Mouse (Mus musculus) cerebellum, adult 8-10 months (tissue): ENCODE measurements around the gene Eipr1.

Experiments
- DNase-seq: peaks from one replicate; pipeline ENCODE4 v3.0.0; 2022

Gene Eipr1

DNA sequence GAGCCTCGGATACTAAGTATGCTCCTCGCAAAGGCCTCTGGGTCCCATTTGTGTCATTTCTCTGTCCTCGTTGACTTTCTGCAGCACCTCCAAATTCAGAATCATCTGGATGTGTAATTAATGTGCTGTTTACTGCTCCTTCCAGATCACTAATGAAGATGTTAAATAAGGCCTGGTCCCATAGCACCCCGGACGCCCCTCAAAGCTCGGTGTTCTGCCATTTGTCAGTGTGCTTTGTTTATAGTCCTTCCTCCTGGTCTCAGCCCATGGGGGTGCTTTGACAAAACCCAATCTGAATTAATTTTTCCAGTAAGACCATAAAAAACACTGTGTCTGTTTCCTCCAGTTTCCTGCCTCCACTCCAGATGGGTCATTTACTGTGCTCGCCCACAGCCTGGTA is 28.6 kb downstream of the Eipr1 start:
- DNase-seq: no peak

DNA sequence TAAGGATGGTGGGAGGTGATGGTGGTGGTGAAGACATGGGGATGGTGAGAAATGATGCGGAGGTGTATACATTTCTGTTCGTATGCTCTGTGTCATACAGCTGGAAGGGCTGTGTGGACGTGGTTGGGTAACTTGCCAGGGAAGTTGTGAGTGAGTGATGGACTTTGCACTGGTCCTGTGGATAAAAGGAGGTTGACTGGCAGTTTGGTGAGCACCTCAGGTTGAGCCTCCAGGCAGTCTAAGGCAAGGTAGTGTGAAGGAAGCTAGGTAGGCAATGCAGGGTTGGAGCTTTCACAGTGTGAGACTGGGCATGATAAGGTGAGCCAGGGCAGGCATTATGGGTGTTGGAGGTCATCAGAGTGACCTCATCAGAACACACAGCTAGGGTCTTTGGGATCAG is 31.0 kb downstream of the Eipr1 start:
- no peak for DNase-seq

DNA sequence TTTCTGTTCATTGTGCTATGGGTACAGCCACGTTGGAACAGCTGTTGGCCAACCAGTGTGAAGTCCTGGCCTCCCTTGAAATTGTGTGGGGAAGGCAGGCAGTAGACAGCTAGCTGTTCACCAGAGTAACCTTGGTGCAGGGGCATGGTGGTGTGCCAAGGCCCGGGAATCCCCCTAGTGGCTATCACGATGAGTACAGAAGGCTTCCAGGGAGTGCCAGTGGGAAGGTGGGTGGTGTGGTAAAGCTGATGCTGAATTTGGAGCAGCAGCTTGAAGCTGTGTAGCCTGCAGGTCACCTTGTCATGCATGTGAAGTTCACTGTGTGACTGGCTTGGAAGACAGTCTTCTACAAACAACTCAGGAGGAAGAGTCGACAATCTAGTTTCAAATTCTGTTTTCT is 32.8 kb downstream of the Eipr1 start:
- no peak for DNase-seq

DNA sequence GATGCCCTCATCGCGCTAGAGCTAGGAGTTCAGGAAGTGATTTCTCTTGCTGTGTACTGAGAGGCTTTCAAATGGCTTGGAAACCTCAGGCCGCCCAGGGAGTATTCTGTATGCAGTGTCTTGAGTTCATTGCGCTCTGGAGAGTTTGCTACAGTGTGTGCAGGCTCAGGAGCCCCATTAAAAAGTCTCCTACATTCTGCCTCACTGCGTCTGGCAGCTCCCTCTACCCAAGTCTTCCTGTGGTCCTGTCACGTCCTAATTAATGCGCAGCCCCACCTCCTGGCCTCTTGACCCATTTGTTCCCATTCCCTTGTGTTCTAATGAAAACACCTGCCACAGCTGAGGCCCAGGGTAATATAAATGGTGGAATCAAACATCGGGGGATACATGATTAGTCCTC is 33.3 kb downstream of the Eipr1 start:
- DNase-seq: no peak

DNA sequence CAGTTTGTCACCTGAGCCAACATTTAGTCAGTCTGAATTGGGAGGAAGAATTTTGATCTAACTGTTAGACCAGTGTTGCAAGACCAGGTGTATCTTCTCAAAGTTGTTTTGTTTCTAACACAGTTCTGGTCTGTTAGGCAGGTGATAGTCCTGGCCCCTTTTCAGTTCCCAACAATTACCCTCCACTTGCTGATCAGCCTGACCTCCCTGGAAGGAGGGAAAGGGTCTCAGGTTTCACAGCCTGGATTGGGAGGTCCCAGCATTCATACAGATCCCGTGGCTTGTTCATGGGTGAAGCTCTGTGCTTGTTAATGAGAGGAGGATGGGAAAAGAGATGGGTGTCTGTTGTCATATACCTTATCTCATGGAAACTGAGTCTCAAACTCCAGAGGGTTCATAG is 33.7 kb downstream of the Eipr1 start:
- no peak for DNase-seq

DNA sequence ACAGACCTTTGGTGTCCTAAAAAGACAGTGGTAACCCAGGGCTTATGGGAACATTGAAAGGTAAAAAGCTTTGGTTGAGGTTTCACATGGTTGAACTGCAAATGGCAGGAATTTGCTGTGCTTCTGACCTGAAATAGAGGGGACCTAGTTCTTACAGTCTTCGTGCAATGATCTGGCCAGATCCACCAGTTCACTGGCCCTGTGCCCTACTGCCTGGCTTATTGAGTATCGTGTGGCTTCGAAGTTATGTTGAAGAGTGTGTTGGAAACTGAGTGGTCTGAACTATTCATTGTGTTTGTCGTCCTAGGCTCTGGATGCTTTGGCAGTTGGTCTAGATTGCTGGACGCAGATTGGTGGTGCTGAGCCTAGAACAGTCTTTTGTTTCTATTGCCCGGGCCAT is 34.7 kb downstream of the Eipr1 start:
- DNase-seq: no peak

DNA sequence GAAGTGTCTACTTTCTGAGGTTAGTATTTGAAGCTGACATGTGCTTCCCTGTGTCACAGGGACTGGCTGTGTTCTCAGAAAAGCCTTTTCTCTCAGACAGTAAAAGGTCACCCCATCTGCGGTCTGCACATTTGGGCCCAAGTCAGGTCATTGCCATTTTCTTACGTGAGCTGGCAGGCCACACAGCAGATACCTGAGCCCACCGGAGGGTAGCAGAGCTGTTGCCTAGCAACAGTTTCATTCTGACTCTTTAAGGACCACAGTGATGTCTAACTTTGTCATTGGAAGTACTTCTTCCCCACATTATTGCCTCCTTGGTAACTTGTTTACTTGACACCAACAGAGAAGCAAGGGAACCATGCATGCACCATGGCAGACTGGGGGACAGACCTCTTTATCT is 41.0 kb downstream of the Eipr1 start:
- DNase-seq: no peak

DNA sequence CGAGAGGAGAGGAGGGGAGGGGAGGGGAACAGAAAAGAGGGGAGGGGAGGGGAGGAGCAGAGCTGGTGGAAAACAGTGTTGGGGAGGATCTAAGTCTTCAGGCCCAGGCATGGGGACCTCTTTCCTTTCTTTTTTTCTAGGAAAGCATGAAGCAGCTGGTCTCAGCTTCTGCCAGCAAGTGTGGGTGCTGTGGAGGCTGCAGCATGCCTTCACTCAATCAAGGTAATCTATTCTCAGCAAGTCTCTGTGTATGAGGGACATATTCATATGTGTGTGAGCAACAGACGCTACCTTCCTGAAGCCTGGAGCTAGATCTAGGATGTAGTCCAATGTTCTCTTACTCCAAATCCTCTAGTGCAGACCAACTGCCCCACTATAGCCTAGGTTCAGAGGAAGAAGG is 42.1 kb downstream of the Eipr1 start:
- no peak for DNase-seq

DNA sequence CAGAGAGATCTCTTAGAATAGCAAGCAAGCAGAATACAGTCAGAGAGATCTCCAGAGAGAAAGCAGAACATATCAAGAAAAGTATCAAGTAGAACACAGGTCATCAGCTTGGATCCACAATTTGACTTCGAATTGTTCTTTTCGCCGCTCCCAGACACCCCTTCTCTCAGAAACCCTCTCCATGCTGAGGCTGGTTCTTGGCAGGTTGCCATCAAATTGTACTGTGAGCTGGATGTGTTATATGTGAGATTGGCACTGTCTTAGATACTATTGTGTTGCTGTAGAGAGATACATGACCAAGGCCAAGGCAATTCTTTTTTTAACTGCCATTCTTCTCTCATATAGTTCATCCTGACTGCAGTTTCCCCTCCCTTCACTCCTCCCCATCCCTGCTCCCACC is 43.4 kb downstream of the Eipr1 start:
- no peak for DNase-seq

DNA sequence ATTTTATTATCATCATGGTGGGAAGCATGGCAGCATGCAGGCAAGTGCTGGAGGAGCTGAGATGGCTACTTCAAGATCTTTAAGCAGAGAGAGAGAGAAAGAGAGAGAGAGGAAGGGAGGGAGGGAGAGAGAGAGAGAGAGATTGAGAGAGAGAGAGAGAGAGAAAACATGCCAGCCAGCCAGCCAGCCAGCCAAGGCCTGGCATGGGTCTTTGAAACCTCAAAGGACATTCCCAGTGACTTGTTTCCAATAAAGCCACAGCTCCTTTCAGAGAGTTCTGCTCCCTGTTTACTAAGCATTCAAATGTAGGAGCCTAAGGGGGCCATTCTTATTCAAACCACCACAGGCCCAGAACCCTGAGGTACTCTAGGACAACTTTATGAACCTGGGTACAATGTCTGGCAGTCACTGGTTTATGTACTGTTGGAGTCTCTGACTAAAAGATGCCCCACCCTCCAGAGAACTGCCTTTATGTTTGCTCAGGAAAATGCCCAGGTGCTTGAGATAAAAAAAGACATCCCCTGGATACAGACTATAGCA is 45.3 kb downstream of the Eipr1 start:
- DNase-seq: no peak

DNA sequence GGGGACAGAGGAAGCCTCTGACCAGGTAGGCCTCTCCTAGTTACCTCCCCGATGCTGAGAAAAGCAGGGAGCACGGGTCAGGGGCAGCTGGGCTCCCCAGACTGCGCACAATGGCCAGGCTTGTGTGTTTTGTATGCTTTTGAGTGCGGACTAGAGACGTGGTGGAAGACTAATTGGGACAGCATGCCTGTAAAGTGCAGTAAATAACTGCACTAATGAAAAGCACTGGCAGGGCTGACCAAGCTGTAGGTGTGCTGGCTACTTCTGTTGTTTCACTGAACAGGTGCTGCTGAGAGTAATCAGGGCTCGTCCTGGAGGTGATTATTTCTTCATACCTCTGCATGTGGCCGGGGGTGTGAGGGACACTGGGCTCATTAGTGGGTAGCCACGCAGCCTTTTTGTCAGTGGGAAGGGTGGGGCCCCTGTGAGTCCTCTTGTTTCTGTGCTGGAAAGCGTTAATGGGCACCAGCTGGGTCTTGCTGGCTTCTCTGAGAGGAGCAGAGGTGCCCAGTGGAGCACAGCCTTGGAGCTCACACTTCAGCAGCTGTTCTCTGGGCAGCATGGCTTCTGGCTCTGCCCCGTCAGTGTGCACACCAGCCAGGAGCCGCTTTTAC is 48.3 kb downstream of the Eipr1 start:
- no peak for DNase-seq

DNA sequence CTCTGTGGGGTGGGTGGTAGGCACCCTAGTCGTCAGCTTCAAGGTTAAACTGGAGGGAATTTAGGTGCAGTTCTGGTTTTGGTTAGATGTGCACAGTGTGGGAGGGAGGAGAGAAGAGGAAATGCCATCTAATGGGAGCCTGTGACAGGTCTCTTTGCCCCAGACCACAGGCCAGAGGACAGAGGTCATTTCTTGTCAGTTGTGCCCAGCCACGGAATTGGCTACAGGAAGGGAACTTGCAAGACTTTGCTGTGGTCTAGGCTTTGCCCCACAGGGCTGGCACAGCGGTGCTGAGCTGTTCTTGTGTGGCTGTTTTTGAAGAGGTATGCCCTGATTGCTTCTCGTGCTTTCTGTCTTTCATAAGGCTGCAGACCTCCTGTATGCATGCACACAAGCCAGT is 48.8 kb downstream of the Eipr1 start:
- DNase-seq: no peak

DNA sequence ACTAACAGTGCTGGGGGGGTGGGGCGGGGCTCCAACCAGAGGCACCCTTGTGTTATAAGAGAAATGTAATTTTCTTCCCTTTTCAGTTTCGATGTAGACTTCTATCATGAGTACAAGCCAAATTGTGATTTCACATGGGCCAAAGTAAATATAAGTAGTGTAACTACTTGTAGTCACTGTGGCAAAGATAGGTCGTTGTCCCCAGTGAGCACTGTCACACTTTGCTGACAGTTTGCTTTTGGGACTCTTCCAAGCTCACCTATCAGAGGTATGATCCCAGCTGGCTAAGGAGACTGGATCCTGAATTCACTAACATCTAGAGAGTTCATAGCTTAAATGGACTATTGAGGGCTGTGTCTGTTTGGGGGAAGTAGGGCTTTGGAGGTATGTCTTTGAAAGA is 49.3 kb downstream of the Eipr1 start:
- no peak for DNase-seq

DNA sequence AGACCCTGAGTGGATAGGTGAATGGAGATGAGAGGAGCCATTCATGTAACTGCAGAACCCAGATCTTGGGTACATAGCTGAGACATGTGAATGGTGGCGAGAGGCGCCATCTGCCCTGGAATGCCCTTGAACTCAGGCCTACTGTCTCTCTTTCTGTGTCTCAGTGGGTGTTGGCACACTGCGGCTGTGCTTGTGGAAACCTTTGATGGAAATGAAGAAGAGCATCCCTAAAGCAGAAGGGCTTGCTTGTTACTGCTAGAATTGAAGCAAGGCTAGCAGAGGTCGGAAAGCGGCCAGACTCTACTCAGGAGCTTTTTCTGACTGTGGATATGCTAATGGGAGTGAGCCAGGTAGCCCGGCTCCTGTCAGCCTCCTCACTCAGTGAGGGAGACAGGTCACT is 50.1 kb downstream of the Eipr1 start:
- DNase-seq: no peak

DNA sequence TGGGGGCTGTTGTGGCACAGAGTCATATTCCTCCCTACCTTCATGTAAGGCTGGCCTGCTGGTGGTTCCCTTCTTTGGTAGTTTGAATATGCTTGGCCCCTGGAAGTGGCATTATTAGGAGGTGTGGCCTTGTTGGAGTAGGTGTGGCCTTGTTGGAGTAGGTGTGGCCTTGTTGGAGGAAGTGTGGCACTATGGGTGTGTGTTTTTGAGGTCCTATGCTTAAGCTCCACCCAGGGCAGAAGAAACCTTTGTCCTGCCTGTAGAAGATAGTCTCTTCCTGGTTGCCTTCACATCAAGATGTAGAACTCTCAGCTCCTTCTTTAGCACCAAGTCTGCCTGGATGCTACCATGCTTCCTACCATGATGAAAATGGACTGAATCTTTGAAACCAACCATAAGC is 51.4 kb downstream of the Eipr1 start:
- no peak for DNase-seq

DNA sequence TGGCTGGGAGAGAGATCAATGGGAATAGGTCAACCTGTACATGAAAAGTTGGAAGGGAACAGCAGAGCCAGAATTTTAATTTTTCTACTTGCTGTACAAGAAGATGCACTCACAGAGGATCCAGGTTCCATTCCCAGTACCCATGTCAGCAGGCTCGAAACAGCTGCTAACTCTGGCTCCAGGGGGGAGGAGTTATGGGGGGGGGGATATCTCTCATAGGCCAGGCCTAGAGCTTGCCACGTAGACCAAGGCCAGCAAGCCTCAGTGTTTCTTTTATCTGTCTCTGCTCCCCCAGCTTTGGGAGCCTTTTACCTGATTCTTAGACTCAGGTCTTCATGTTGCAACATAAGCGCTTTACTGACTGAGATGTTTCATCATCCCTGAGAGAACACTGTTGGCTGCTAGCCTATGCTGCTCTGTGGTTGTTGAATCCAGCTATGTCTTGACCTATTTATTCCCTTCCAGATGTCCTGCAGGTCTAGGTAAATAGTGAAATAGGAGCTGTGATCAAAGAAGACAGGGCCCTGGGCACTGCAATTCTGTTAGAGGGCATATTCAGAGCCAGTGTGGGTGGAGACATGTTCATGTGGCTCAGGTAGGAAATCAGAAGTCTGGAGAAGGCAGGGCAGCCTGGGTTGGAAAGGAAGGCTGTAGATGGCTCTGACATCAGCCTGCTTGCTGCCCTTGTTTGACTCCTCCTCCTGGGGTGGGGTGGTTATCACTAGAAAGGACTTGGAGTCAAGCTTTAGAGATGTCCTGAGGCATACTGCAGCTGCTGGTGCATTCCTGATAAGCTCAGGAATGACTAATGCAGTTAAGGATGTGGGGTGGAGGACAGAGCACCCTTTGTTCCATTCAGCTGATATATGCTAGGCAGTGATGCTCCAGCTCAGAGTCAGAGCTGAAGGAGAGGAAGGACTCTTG is 53.2 kb downstream of the Eipr1 start:
- no peak for DNase-seq

DNA sequence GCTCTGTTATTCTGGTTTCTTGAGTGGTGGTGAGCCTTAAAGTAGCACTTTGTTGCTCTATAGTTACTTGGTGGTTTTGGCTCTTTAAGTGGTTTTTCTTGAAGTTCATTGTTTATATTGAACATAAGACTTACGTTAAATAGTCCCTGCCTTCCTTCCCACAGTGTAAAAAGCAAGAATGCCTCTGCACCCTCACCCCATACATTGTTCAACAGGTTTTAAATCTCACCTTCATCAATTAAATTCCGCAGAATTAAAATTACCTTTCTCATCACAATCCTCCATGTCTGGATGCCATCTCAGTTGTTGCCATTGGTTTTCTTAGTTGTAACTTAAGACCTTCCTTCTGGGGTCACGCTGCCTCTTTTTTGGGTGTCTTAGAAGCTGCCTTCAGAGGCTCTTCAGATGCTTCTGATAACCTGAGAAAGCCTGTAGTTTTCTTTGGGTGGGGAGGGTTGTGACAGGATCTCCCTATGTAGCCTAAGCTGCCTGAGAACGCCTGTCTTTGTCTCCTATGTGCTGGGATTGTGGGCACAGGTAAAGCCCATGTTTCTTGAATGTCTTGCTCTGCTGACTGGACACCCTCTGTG is 57.3 kb downstream of the Eipr1 start:
- no peak for DNase-seq

DNA sequence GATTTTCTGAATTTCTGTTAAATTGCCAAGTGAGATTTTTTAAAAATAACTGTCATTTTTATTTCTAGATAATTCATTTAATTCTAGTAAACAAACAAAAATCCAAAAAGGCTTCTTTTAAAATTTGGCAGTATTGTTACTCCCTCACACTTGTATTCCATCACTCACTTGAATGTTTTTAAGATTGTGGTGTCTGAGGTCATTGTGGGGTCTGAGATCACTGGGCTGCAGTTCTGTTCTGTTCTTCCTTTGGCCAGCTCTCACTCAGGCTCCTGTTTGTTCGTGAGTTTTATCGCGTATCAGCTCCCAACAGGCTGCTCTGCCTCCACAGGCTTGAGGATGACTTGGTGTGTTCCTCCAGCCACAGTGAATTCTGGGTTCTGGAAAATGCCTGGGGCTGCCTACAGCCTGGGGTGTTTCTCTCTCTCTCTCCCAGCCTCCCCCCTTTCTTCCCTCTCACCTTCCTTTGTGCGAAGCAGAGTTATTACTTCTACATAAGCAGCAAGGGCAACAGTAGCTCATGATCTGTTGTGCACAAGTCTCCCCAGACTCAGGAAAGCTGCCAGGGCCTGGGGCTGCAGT is 58.2 kb downstream of the Eipr1 start:
- DNase-seq: no peak

DNA sequence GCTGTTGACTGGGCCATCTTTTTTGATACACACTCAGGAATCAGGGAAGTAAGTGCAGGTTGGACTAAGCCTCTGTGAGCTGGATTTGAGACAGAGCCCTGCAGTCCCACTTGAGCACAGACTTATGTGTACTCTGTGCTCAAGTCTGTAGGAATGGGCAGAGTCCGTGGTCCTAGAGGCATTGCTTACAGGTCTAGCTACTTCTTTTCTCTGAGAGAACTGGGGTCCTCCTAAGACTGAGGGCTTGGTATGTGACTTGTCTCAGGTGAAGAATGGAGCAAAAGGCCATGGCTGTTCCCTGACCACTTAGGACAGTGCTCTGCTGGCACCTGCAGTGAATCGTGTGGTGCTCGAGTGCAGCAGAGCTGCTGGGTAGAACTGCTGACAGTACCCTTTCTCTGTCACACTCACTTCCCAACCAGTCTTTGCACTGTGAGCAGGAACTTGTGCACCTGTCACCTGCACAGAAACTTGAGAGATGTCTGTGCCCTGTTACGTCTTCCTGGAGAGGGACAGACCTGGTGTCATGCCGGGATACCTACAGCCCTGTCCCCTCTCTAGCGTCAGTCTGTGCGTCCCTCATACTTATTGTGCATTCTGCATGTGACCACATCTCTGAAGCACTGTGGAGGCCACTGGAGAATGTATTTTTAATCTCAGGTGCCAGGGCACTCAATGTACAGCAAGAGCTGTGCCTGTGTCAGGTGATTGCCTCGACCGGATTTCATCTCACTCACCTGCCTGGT is 65.3 kb downstream of the Eipr1 start:
- DNase-seq: no peak

DNA sequence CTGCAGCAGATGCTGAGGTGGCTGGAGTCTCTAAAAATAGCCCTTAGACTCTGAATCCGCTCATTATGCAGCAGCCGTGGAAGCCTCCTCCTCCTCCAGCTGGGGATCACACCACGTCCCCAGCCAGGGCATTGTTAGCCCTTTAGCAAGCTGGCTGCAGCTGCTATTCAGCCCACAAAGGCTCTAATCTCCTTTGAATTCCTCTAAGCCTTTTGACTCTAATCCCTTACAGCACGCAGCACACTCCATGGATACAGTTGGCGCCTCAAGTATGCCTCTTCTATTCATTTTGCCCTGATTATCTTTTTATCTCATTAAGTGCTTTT is 65.8 kb downstream of the Eipr1 start:
- DNase-seq: no peak

DNA sequence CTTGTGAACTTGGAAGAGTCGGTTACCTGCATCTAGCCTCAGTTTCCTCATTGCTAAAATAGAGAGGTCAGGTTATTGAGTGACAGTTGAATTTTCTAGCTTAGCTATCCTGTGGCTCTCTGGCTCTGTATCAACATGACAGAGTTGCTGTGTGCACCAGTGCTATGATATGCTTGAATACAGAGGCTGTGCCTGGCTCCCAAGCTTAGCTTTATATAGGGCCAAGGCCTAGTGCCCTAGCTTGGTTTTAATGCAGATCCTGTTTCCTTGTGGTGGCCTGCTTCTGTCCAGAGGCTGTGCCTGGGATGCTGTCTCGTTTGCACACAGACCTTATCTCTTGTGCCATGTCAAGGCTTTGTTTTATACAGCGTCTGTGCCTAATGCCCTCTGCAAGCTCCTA is 66.3 kb downstream of the Eipr1 start:
- no peak for DNase-seq

DNA sequence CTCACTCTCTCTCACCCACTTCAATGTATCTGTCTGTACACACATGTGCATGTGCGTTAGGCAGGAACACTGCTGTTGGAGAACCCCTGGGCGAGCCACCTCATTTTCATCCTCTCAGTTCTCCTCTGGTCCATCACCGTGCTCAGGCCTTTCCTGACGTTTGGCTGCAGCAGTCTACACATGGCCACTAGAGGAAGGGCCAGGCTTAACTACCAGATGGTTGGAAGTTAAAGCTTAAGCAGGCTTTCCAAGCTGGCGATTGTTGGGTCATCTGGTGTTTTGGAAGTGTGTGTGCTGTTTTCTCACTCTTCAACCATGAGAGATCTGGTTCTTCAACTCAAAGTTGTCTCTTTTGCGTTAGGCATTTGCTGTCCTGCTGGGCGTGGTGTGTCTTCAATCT is 71.9 kb downstream of the Eipr1 start:
- no peak for DNase-seq

DNA sequence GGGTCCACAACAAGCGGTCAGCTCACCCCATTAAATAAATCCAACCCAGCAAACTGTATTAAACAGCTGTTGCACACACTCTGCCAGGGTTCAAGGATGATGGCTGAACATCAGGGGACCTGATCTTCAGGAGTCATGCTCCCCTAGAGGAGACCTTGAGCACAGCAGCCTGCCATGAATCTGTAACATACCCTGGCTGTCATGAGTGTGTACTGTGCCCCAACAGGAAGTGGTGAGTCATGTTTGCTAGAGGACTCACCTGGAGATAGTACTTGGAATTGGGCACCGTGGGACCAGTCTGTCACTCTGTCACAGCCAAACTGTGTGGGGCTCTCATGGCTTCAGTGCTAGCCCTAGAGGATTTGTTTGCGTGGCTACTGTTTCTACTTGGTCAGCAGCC is 77.9 kb downstream of the Eipr1 start:
- no peak for DNase-seq
